Mouse (Mus musculus): Measurements from ENCODE around the gene Cped1. TPM values are rescaled to one million over a fixed set of nuclear protein-coding genes. Genes with fewer than 3 reads are reported as not detected.

Gene Cped1
- 0.12 TPM for total RNA-seq (2023)

DNA sequence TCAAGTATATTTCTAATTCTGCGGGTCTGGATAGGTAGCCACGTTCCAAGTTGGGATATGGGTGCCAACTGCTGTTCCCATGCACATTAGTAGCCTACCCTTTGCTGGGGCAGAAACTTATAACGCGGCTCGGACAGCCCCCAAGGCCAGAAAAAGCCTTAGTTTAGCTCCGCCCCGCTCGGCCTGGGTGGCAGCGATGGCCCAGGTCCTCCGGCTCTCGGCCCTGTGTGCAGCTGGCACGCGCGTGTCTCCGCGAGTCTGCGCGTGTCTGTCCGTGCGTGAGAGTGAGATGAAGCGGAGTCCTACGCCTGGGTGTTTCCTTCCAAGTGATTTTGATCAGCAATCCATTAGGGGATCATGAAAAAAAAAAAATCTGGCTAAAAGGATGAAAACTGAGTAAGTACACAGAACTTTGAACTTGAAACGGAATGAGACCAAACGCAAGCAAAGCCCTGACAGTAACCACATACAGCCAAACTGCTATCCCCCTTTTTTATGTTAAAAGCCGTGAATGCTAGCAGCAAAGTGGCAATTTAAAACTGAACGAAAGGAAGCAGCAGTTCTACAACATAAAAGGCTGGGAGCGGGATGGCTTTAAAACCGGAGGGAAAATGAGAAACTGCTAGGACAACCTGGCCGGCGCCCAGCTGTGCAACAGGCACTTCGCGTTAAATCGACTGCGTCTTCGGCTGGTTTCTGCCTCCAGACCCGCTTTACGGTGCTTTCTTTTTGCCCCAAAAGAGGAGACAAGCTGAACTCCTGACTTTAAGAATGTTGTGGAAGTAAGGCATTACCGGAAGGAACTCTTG is at the start of gene Cped1:
Gene Cped1 (plus strand): TSS at position 185 of the 809 bp plus-strand sequence.

DNA sequence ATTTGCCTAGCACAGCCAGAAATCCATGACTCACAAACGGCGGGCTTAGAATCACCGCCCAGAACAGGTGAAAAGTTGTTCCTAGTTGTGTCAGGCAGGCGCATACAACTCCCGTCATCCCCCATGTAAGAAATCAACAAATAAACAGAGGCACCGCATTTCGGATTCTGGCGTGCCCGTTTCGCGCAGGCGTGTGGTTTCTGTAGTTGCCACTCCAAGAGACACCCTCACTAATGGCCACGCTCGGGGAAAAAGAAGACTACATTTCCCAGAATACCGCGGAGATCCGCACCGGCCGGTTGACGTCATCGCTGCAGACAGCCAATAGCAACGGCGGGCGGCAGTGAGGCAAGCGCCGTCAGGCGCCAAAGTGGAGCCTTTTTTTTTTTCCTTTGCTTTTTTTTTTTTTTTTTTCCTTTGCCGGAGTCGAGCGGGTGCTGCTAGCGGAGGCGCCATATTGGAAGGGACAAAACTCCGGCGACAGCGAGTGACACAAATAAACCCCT is 36.4 kb upstream of the Cped1 start, which contains the start of gene Ing3:
Gene Ing3 (plus strand): TSS at position 346 of the 506 bp plus-strand sequence.

GRCm38 (mm10) chr6:22288004-22288736 is 302.5 kb downstream of the Cped1 start, which contains the start of gene Wnt16:
Gene Wnt16, plus strand, starts transcription at chr6:22288227.

Other genes with a start within 250 kb of the Cped1 start
- gene Tspan12, start 133.4 kb upstream of the Cped1 start, total RNA-seq (2023) = 0.38 TPM
- 87.3 TPM for gene Ing3, start 36.3 kb upstream of the Cped1 start, total RNA-seq (2023)